Mouse (Mus musculus) lung, postnatal 0 days (tissue): ENCODE measurements around the gene Slc35f6.

Experiments used
- CTCF ChIP-seq: IDR thresholded peaks from 2 replicates; pipeline ENCODE4 v1.5.1; 2016; ENCODE audit warnings: antibody characterized with exemption, mild to moderate bottlenecking
- EP300 ChIP-seq: IDR thresholded peaks from 2 replicates; pipeline ENCODE4 v1.6.1; 2016; ENCODE audit warnings: antibody characterized with exemption, mild to moderate bottlenecking, control low read depth

GRCm38 (mm10) chr5:30651554-30651953 is 3.8 kb downstream of the Slc35f6 start:
- TF ChIP-seq EP300: no peak
- TF ChIP-seq CTCF: no peak
